Mouse (Mus musculus): Measurements from ENCODE around the gene Trex1. TPM values are rescaled to one million over a fixed set of nuclear protein-coding genes. Genes with fewer than 3 reads are reported as not detected.

Gene Trex1
- total RNA-seq, 2 experiments from 2014 or later: 15.6 to 17.2 TPM

GRCm38 (mm10) chr9:109087987-109088386, 28.5 kb upstream of the Trex1 start:
- DNase-seq: peak; percentile 44 to 45

DNA sequence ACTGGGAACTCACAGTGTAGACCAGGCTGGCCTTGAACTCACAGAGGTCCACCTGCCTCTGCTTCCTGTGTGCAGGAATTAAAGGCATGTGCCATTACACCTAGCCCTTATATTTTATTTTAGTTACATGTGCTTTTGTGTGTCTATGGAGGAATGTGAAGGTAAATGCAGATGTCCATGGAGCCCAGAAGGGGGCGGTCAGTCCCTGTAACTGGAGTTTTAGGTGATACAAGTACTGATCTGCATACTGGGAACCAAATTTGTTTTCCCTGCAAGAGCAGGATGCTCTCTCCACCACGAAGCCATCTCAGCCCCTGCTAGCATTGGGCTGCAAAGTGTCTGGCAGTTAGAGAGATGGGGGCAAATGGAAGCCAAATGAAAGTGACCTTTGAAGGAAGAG, 25.4 kb upstream of the Trex1 start:
- no peak for DNase-seq

- DNase-seq: peak; percentile 89
These were observed 22.7 kb upstream of the Trex1 start, which contains the start of the genes Ccdc51 and Tma7 for GRCm38 (mm10) chr9:109082124-109082800. Ccdc51 (plus strand) TSS chr9:109082493. Tma7 (minus strand) TSS chr9:109082587.

GRCm38 (mm10) chr9:109081749-109082123, 22.2 kb upstream of the Trex1 start:
- no peak for DNase-seq

GRCm38 (mm10) chr9:109080516-109080915, 21.0 kb upstream of the Trex1 start:
- DNase-seq: no peak

GRCm38 (mm10) chr9:109073661-109074573, 14.4 kb upstream of the Trex1 start, which contains the start of gene Atrip:
Atrip (minus strand) TSS chr9:109074124.
- peak; percentile 92 to 94 for DNase-seq

DNA sequence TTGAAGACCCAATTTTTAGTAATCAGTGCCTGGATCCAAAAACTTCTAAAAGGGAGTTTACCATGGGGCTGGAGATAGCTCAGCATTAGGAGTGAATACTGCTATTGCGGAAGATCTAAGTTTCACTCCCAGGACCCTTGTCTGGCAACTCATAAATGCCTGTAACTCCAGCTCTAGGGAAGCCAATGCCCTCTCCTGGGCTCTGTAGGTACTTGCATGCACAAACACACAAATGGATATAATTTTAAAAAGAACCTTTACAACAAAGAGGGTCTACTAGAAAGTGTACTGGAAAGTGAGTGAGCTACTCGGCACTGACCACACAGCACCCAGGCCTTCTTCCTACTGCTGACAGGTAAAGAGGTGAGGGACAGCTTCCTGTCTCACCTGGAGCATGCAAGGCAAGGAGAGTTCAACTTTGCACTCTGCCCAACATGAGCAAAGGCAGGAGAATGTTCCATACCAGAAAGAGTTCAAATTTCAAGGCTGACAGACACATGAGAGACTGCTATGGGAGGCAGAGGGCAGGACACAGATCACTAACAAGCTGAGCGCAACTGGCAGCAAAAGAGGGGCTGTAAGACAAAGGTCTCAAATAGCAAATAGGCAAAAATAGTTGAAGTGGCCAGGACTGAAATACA, 8.7 kb upstream of the Trex1 start:
- DNase-seq: no peak

DNA sequence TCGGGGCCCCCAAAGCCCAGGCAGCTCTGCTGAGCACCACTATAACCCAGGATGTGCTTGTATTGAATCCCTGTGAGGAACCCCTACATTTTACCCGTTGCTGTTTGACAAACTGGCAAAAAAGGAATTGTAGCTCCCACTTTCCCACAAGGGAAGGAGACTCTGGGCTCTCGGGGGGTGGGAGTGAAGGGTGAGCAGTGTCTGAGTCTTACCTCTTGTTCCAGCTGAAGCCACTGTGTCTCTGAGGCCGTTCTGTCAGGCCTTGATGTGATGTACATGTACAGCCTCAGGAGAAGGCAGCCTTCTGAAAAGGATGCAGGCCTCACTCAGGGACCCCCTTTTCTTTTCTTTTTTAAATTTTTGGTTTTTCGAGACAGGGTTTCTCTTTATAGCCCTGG, 1.4 kb upstream of the Trex1 start:
- no peak for DNase-seq

DNA sequence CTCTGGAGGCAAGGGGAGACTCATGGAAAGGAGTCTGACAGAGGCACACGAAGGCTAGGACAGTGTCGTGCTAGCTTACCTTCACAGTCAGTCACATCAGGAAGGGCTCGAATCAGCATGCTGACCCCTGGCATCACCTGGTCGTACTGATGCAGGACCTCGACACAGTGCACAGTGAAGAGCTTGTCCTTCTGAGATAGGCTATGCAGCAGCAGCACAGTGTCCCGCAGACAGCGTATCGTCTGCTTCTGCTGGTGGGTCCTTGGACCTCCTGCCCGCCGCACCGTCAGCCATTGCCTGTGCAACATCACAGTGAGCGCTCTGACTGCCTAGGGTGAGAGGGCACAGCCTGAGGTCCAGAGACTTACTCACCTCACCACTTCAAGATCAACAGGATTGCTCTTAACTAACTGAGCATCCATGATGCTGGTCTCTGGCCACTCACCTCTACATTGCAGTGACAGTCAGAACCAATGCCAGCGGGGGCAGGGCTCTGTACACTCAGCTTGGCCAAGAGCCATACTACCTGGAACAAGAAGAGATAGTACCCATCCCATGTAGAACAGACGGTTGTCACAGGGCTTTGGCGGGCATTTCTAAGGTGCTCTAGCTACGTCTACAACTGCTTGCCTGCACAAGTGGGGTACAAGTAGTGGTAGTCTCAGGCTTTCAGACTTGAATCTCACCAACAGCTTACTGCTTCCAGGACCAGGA, 807 bp upstream of the Trex1 start:
- no peak for DNase-seq

DNA sequence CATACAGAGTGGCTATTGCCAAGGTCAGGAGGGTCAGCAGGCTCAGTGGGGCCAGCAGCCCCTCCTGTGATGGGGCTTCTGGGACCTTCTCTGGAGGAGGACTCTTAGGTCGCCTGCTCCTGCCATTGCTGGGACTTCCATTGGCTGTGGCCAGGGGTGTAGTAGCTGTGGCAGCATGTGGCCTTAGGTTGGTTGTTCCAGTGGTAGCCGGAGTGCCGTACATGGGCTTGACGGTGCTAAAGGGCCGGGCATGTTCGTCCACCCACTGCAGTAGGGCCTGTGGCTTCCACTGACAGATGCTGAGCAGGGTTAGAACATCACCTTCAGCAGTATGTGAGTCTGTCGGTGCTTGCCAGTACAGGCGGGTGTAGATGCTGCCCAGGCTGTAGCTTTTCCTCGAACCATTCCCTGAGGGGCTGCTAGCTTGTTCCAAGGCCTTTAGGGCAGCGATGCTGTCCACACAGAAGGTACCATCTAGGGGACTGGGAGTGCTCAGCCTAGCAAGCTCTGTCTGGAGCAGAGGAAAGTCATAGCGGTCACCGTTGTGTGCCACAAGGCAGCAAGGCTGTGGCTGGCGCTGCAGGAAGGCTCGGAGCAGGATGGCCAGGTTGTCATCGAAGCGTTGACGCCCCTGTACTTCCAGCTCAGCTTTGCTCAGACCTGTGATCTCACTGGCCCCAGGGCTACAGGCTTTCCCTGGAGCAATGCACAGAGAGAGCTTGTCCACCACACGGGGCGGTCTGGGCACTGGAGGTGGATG, 1.3 kb downstream of the Trex1 start:
- DNase-seq: no peak

- no peak for DNase-seq
These were observed 2.0 kb downstream of the Trex1 start for GRCm38 (mm10) chr9:109057543-109057942.

DNA sequence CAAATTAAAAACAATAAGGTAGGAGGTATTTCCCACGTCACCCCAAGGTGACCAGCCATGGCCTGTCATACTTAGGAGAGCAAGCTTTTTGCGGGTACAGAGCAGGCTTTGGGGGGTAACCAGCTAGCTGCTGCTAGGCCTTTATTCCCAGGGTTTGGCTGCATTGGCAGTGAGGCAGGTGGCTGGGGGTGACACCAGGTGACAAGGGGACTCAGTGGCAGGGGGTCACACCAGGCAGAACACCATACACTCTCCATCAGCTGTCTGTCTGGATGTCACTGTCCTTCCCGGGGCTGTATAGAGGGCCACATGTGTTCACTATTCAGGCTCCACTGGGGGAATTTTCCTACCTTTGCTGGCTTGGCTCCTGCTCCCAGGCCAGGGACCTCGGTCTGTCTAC, 2.6 kb downstream of the Trex1 start:
- no peak for DNase-seq

DNA sequence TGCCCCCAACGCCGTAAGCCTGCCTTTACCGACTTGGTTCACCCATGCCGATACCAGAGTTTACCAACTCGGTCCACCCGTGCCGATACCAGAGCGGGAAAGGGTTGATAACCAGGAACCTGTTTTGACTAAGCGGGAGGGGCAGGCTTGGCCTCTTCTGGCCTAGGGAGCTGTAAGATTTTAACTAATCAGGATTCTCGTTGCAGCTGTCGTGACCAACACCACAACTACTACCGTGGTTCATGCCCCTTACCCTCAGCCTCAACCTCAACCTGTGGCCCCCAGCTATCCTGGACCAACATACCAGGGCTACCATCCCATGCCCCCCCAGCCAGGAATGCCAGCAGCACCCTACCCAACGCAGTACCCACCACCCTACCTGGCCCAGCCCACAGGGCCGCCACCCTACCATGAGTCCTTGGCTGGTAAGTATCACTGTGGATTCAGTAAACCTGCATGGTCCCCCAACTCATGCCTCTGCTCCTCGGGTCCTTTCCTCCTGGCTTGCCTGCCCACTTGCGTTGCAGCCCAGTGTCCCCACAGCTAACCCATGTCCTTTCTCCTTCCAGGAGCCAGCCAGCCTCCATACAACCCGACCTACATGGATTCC, 3.3 kb downstream of the Trex1 start:
- DNase-seq: no peak

DNA sequence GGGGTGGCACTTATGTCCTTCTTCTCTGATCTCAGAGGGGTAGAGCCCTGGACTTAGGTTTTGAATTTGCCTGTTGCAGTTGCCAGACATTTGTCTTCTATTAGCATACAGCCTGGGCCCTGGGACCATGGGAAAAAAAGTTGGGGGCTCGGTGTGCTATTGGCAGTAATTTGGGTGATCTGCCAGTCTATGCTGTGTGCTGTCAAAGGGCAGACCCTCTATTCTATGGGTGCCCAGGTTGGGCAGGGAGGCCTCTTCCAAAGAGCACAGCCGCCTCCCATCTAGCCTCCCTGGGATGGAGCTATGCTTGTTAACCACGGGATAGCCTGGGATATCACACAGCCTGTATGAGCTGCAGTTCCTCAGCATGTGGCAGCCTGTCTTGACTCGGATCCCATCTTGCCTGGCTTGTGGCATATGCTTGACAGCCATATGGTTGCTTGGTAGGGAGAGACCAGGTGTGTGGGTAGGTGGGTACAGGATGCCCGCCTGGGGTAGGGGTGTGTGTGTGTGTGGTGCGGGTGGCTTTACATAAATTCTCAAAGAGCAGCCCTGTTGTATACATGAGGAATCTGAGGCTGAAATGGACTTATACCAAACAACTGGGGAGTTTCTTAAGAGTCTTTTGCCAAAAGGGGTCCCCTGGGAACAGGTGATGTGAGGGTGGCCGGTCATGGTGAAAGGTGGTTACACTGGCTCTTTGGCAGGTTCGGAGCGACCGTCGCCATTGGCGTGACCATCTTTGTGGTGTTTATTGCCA, 4.1 kb downstream of the Trex1 start:
- no peak for DNase-seq

DNA sequence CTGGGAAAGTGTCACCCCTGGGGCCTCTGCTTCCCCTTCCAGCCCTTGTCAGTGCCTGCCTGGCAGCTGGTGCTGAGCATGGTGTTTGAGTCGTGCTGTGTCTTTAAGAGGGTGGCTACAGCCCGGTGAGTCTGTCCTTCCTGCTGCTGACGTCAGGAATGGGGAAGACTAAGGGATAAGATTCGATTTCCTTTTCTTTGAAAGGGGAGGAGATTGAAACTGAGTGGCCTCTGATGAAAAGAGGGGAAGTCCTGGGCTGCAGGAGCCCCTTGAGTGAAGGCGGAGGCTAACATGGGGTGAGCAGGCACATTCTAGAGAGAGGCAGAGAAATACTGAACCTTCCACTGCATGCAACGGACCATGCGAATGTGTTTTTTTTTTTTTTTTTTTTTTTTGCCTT, 4.8 kb downstream of the Trex1 start:
- peak; percentile 65 to 71 for DNase-seq

DNA sequence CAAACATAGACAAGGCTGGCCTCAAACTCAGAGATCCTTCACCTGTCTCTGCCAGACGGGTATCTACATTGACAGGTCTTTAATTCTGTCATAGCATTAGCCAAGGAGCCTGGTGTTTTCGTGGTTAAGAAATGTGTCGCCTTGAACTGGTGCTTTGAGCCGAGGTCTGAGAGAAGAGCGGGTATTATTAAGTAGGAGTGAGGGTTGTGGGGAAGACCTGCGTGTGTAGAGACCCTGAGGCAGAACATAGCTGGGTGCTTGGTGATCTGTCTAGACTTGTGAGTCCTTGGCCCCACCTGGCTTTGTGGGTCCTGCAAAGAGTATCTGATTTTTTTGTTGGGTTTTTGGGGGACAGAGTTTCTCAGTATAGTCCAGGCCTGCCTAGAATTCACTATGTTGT, 5.7 kb downstream of the Trex1 start:
- DNase-seq: no peak

DNA sequence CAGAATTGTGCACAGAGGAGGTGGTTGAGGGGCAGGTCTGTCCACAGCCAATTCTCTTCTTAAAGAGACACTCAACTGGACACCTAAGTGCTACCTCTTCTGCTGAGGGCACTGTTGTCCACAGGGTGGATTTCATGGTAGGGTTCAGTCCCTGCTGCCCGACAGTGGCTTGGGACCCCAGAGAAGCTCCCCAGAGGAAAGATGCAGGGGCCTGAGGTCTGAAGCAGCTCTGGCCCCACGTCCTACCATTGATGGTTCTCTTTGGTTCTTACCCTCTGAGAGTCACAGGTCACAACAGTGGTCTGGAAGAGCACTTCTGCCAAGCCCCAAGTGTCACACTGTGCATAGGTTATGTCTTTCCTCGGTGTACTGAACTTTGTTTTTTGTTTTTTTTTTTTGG, 6.2 kb downstream of the Trex1 start:
- DNase-seq: no peak

GRCm38 (mm10) chr9:109052490-109053260, 6.9 kb downstream of the Trex1 start:
- no peak for DNase-seq

DNA sequence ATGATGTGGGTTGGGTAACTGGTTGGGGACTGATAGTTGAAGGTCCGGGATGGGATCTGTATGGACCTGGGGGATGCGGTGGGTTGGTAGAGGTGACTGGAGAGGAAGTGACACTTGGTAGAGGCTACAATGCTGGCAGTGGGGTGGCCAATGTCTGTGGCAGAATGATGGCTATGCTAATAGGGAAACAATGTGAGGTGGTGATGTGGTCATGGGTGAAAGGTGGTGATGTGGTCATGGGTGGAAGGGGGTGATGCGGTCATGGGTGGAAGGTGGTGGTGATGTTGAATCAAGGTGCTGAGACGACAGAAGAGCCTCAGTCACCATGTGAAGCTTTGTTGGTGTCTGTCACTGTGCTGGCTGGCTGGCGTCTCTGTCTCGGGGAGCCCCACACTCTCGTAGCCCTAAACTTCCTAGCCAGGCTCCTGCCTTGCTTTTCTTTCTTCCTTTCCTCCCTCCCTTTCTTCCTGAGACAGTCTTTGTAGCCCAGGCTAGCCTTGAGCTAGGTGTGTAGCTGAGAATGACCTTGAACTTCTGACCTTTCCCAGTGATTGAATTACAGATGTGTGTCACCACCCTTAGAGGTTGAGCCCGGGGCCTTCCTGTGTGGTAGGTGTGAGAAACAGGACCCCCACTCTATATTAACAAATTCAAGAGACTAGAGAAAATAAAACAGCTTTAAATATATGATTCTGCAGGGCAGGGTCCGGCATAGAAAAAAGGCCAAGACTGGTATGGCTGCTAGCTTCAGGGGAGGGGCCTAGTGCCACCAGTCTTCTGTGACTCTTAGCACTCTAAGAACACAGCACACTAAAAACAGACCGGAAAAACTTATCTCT, 7.7 kb downstream of the Trex1 start:
- DNase-seq: no peak
